Mouse (Mus musculus) heart, embryonic 12.5 days (tissue): Measurements from ENCODE around the gene Heatr5a. TPM values are rescaled to one million over a fixed set of nuclear protein-coding genes. Genes with fewer than 3 reads are reported as not detected.

Experiments
- ATAC-seq: fragments of 200-750 bp; cut with Nextera tagmentation; 2 replicates; pipeline ENCODE4 v1.8.0; 2017; ENCODE audit warnings: moderate TSS enrichment, moderate library complexity; ENCODE audit not compliant: insufficient number of reproducible peaks, low FRiP score
- H3K27ac ChIP-seq: fragments of 300-500 bp; sonication (generic); 2 replicates; pipeline ENCODE4 v1.5.1; 2016; ENCODE audit warnings: mild to moderate bottlenecking, moderate library complexity; ENCODE audit not compliant: poor library complexity, severe bottlenecking
- H3K27me3 ChIP-seq: fragments of 300-500 bp; sonication (generic); replicated peaks from 2 replicates; pipeline ENCODE4 v1.6.1; 2016; ENCODE audit warnings: mild to moderate bottlenecking, moderate library complexity
- H3K36me3 ChIP-seq: fragments of 300-500 bp; sonication (generic); 2 replicates; pipeline ENCODE4 v1.6.1; 2016; ENCODE audit warnings: mild to moderate bottlenecking, moderate library complexity
- H3K4me1 ChIP-seq: fragments of 300-500 bp; sonication (generic); replicated peaks from 2 replicates; pipeline ENCODE4 v1.6.1; 2016; ENCODE audit warnings: mild to moderate bottlenecking
- H3K4me2 ChIP-seq: fragments of 300-500 bp; sonication (generic); 2 replicates; pipeline ENCODE4 v1.6.1; 2016; ENCODE audit warnings: mild to moderate bottlenecking, moderate library complexity
- H3K4me3 ChIP-seq: fragments of 300-500 bp; sonication (generic); 2 replicates; pipeline ENCODE4 v1.5.1; 2016; ENCODE audit warnings: mild to moderate bottlenecking
- H3K9ac ChIP-seq: fragments of 300-500 bp; sonication (generic); 2 replicates; pipeline ENCODE4 v1.6.1; 2016; ENCODE audit warnings: mild to moderate bottlenecking, moderate library complexity
- H3K9me3 ChIP-seq: fragments of 300-500 bp; sonication (generic); replicated peaks from 2 replicates; pipeline ENCODE4 v1.6.1; 2016; ENCODE audit warnings: mild to moderate bottlenecking, moderate library complexity
- WGBS: fragments of 180-500 bp; shearing (Covaris S2); methylation state at CpG from one replicate; pipeline ENCODE4 v1.1.7; 2016; 5-methylcytosine and 5-hydroxymethylcytosine counted together
- polyA plus RNA-seq: library from polyadenylated mRNA; unstranded; fragments of >200 nt; fragmentation: Nextera tagmentation; extraction: Ambion mirVana; gene quantifications from 2 replicates; pipeline ENCODE4 v1.2.1, GENCODE M21; 2016

Heatr5a gene
- polyA plus RNA-seq, 1 experiment from 2014 or later, result 13.3 TPM

- H3K4me1 ChIP-seq, result peaks cover 4% of the 10 kb centered on the region; the same call in 1 of the 2 replicates
- H3K9ac ChIP-seq, result no peak overlapping the region
- 0 out of 2 replicates have a peak, but pooled peaks have one; percentile 42 for ATAC-seq
- no peaks in the 10 kb centered on the region for H3K27me3 ChIP-seq
- peaks cover 58% of the 10 kb centered on the region for H3K36me3 ChIP-seq
- H3K4me2 ChIP-seq, result no peak overlapping the region
- no peak overlapping the region for H3K4me3 ChIP-seq
- WGBS, result 85% methylated on average over 6 of the region's 6 CpGs
- no peaks in the 10 kb centered on the region for H3K9me3 ChIP-seq
- 0 out of 2 replicates have a peak overlapping the region, but pooled peaks have one; percentile 34 for H3K27ac ChIP-seq
Measured at GRCm38 (mm10) chr12:51882606-51883296, 88.4 kb downstream of the Heatr5a start.

GRCm38 (mm10) chr12:51881775-51882174, 89.3 kb downstream of the Heatr5a start:
- Histone ChIP-seq H3K36me3 (peaks cover 56% of the 10 kb centered on the region), H3K4me2 (no peak overlapping the region), H3K4me1 (peaks cover 4% of the 10 kb centered on the region; the same call in 1 of the 2 replicates), H3K9me3 (no peaks in the 10 kb centered on the region), H3K27me3 (no peaks in the 10 kb centered on the region), H3K4me3 (no peak overlapping the region), H3K27ac (no peak overlapping the region), H3K9ac (no peak overlapping the region)
- 85% methylated on average over 2 of the region's 2 CpGs for WGBS
- no peak for ATAC-seq

- H3K4me3 ChIP-seq, result no peak overlapping the region
- no peaks in the 10 kb centered on the region for H3K9me3 ChIP-seq
- peaks cover 9% of the 10 kb centered on the region for H3K36me3 ChIP-seq
- peak overlapping the region; percentile 22; the same call in 1 of the 2 replicates for H3K27ac ChIP-seq
- no peak for ATAC-seq
- WGBS, result 55% methylated on average over 11 of the region's 11 CpGs
- H3K4me2 ChIP-seq, result no peak overlapping the region
- no peaks in the 10 kb centered on the region for H3K27me3 ChIP-seq
- peaks cover 11% of the 10 kb centered on the region; the same call in 1 of the 2 replicates for H3K4me1 ChIP-seq
- no peak overlapping the region for H3K9ac ChIP-seq
Measured at GRCm38 (mm10) chr12:51871446-51872144, 99.5 kb downstream of the Heatr5a start.

GRCm38 (mm10) chr12:51869511-51869910, 101.6 kb downstream of the Heatr5a start:
- H3K4me3 ChIP-seq, result no peak overlapping the region
- H3K27ac ChIP-seq, result no peak overlapping the region
- no peak overlapping the region for H3K4me2 ChIP-seq
- no peaks in the 10 kb centered on the region for H3K9me3 ChIP-seq
- ATAC-seq, result no peak
- H3K4me1 ChIP-seq, result peaks cover 29% of the 10 kb centered on the region
- 73% methylated on average over 3 of the region's 3 CpGs for WGBS
- H3K36me3 ChIP-seq, result peaks cover 3% of the 10 kb centered on the region; the same call in 1 of the 2 replicates
- H3K9ac ChIP-seq, result no peak overlapping the region
- no peaks in the 10 kb centered on the region for H3K27me3 ChIP-seq

- H3K4me2 ChIP-seq, result no peak overlapping the region
- WGBS, result 78% methylated on average over 8 of the region's 8 CpGs
- H3K27ac ChIP-seq, result no peak overlapping the region
- H3K4me1 ChIP-seq, result peaks cover 27% of the 10 kb centered on the region
- H3K9ac ChIP-seq, result no peak overlapping the region
- no peak for ATAC-seq
- no peak overlapping the region for H3K4me3 ChIP-seq
- no peaks in the 10 kb centered on the region for H3K27me3 ChIP-seq
- H3K9me3 ChIP-seq, result no peaks in the 10 kb centered on the region
- no peaks in the 10 kb centered on the region for H3K36me3 ChIP-seq
Measured at GRCm38 (mm10) chr12:51867076-51867475, 104.0 kb downstream of the Heatr5a start.

GRCm38 (mm10) chr12:51866226-51866910, 104.8 kb downstream of the Heatr5a start:
- H3K4me2 ChIP-seq, result no peak overlapping the region
- no peak overlapping the region for H3K27ac ChIP-seq
- no peak overlapping the region for H3K4me3 ChIP-seq
- H3K9me3 ChIP-seq, result no peaks in the 10 kb centered on the region
- H3K27me3 ChIP-seq, result no peaks in the 10 kb centered on the region
- H3K36me3 ChIP-seq, result no peaks in the 10 kb centered on the region
- no peak overlapping the region for H3K9ac ChIP-seq
- ATAC-seq, result no peak
- WGBS, result 73% methylated on average over 13 of the region's 13 CpGs
- peaks cover 20% of the 10 kb centered on the region for H3K4me1 ChIP-seq

- peak; percentile 34; the same call in 1 of the 2 replicates for ATAC-seq
- Histone ChIP-seq H3K9ac (no peak overlapping the region), H3K27me3 (no peaks in the 10 kb centered on the region), H3K9me3 (no peaks in the 10 kb centered on the region), H3K4me3 (no peak overlapping the region), H3K36me3 (no peaks in the 10 kb centered on the region), H3K4me1 (peaks cover 19% of the 10 kb centered on the region), H3K4me2 (no peak overlapping the region), H3K27ac (no peak overlapping the region)
- whole genome bisulfite sequencing, result 69% methylated on average over 4 of the region's 4 CpGs
Measured at GRCm38 (mm10) chr12:51865790-51866179, 105.3 kb downstream of the Heatr5a start.

- no peak overlapping the region for H3K4me2 ChIP-seq
- H3K4me1 ChIP-seq, result peaks cover 19% of the 10 kb centered on the region
- no peak overlapping the region for H3K9ac ChIP-seq
- WGBS, result 58% methylated on average over 9 of the region's 9 CpGs
- no peaks in the 10 kb centered on the region for H3K27me3 ChIP-seq
- H3K4me3 ChIP-seq, result no peak overlapping the region
- no peaks in the 10 kb centered on the region for H3K9me3 ChIP-seq
- H3K27ac ChIP-seq, result no peak overlapping the region
- ATAC-seq, result no peak
- no peaks in the 10 kb centered on the region for H3K36me3 ChIP-seq
Measured at GRCm38 (mm10) chr12:51865061-51865789, 105.9 kb downstream of the Heatr5a start.

- H3K9me3 ChIP-seq, result no peaks in the 10 kb centered on the region
- H3K9ac ChIP-seq, result no peak overlapping the region
- no peaks in the 10 kb centered on the region for H3K27me3 ChIP-seq
- ATAC-seq, result no peak
- no peak overlapping the region for H3K4me3 ChIP-seq
- 86% methylated on average over 14 of the region's 14 CpGs for WGBS
- peaks cover 19% of the 10 kb centered on the region for H3K4me1 ChIP-seq
- H3K27ac ChIP-seq, result no peak overlapping the region
- H3K4me2 ChIP-seq, result no peak overlapping the region
- H3K36me3 ChIP-seq, result no peaks in the 10 kb centered on the region
Measured at GRCm38 (mm10) chr12:51863116-51864002, 107.8 kb downstream of the Heatr5a start.
